Mouse (Mus musculus): Measurements from ENCODE around the gene Syt17.

GRCm38 (mm10) chr7:118362258-118362657, 85.8 kb downstream of the Syt17 start:
- TF ChIP-seq POLR2A (IDR thresholded peaks at IDR 0.05; ENCODE audit: insufficient read length, low read depth) = no peak
- TF ChIP-seq CEBPB (IDR thresholded peaks at IDR 0.05; ENCODE audit: insufficient read depth, poor library complexity, severe bottlenecking) = no peak
- no peak for TF ChIP-seq MYOD1 (IDR thresholded peaks at IDR 0.05; ENCODE audit: control insufficient read depth in 1 of 3, insufficient read length in 2 of 3, low read depth in 2 of 3)
- no peak for TF ChIP-seq MYOG (IDR thresholded peaks at IDR 0.05; ENCODE audit: control insufficient read depth in 1 of 3, insufficient read depth in 1 of 3, insufficient read length in 2 of 3, low read depth in 2 of 3)
- no peak for TF ChIP-seq USF1 (IDR thresholded peaks at IDR 0.05; ENCODE audit: low read depth)
- TF ChIP-seq POLR2AphosphoS2 (IDR thresholded peaks at IDR 0.05; ENCODE audit: insufficient read length, low read depth) = no peak
- TF ChIP-seq MAX (IDR thresholded peaks at IDR 0.05; ENCODE audit: low read depth) = no peak
- TF ChIP-seq TCF12 (IDR thresholded peaks at IDR 0.05; ENCODE audit: insufficient read depth, poor library complexity, severe bottlenecking) = no peak
- no peak for TF ChIP-seq TCF3 (IDR thresholded peaks at IDR 0.05; ENCODE audit: insufficient read length, low read depth)
- no peak for TF ChIP-seq E2F4 (IDR thresholded peaks at IDR 0.05; ENCODE audit: insufficient read depth)
